Mouse (Mus musculus) CH12.LX (cell line): Measurements from ENCODE around the gene Nmd3. TPM values are rescaled to one million over a fixed set of nuclear protein-coding genes. Genes with fewer than 3 reads are reported as not detected.

ENCODE experiments used
- DNase-seq: peaks from one replicate; pipeline ENCODE4 v3.0.0-alpha.2; 2013; ENCODE audit errors: extremely low read depth
- H3K27ac ChIP-seq: 2 replicates; pipeline ENCODE4 v1.5.1; 2012; ENCODE audit warnings: low read depth, mild to moderate bottlenecking, control low read depth, moderate library complexity; ENCODE audit not compliant: insufficient read depth
- H3K27me3 ChIP-seq: replicated peaks from 2 replicates; pipeline ENCODE3; 2012; ENCODE audit warnings: inconsistent platforms
- H3K36me3 ChIP-seq, 2 experiments: replicated peaks in 1 of 2; 2 replicates each; pipeline versions ENCODE3 to v1.6.1; 2012; ENCODE audit warnings: inconsistent platforms in 1 of 2, low read length in 1 of 2, mild to moderate bottlenecking in 1 of 2, mixed read lengths in 1 of 2, moderate library complexity in 1 of 2; ENCODE audit not compliant: control insufficient read depth in 1 of 2, insufficient read depth in 1 of 2
- H3K4me1 ChIP-seq, 2 experiments: 2 replicates each; pipeline ENCODE4 v1.6.1; 2012; ENCODE audit warnings: inconsistent platforms in 1 of 2, moderate library complexity in 1 of 2; ENCODE audit not compliant: insufficient read depth in 2 of 2, control insufficient read depth in 1 of 2
- H3K4me2 ChIP-seq: 2 replicates; pipeline ENCODE4 v1.6.1; 2012; ENCODE audit warnings: low read depth, mild to moderate bottlenecking, control low read depth; ENCODE audit not compliant: poor library complexity, insufficient read depth, severe bottlenecking
- H3K4me3 ChIP-seq, 3 experiments: fragments of 150-350 bp in 1 of 3; sonication (generic) in 1 of 3; replicated peaks in 1 of 3; 2 replicates each; pipeline versions ENCODE3 to v1.5.1; 2011 to 2012; ENCODE audit warnings: low read depth in 2 of 3, low read length in 2 of 3, mild to moderate bottlenecking in 2 of 3, moderate library complexity in 2 of 3, control low read depth in 1 of 3, improper control_type of control experiment in 1 of 3, inconsistent platforms in 1 of 3, mixed read lengths in 1 of 3; ENCODE audit not compliant: poor library complexity in 1 of 3
- H3K79me2 ChIP-seq: replicated peaks from 2 replicates; pipeline ENCODE4 v1.6.1; 2012; ENCODE audit warnings: mild to moderate bottlenecking, moderate library complexity; ENCODE audit not compliant: control insufficient read depth, poor library complexity, insufficient read depth, severe bottlenecking; ENCODE audit errors: extremely low read depth
- H3K9ac ChIP-seq: 2 replicates; pipeline ENCODE4 v1.6.1; 2012; ENCODE audit warnings: low read depth, mild to moderate bottlenecking, control low read depth, moderate library complexity; ENCODE audit not compliant: insufficient read depth
- H3K9me3 ChIP-seq: replicated peaks from 2 replicates; pipeline ENCODE3; 2012; ENCODE audit warnings: low read length, inconsistent platforms, mixed read lengths
- CHD1 ChIP-seq: IDR thresholded peaks from 2 replicates; pipeline ENCODE4 v1.6.1; 2012; ENCODE audit warnings: low read depth, low read length, improper control_type of control experiment, inconsistent platforms
- CHD2 ChIP-seq: IDR thresholded peaks from 2 replicates; pipeline ENCODE4 v1.6.1; 2011; ENCODE audit warnings: low read length, improper control_type of control experiment
- E2F4 ChIP-seq: IDR thresholded peaks from 2 replicates; pipeline ENCODE4 v1.6.1; 2011; ENCODE audit warnings: low read depth, low read length, improper control_type of control experiment; ENCODE audit not compliant: insufficient replicate concordance
- ELF1 ChIP-seq: IDR thresholded peaks from 2 replicates; pipeline ENCODE4 v1.6.1; 2014; ENCODE audit warnings: low read depth, mild to moderate bottlenecking, inconsistent platforms, low read length, improper control_type of control experiment
- EP300 ChIP-seq: IDR thresholded peaks from 2 replicates; pipeline ENCODE4 v1.6.1; 2011; ENCODE audit warnings: low read length, improper control_type of control experiment
- ETS1 ChIP-seq: conservative IDR thresholded peaks from 2 replicates; pipeline ENCODE4 v1.6.1; 2012; ENCODE audit warnings: low read depth, mild to moderate bottlenecking, inconsistent platforms, low read length, improper control_type of control experiment, moderate library complexity
- GABPA ChIP-seq: IDR thresholded peaks from 2 replicates; pipeline ENCODE4 v1.6.1; 2012; ENCODE audit warnings: low read depth, low read length, improper control_type of control experiment, inconsistent platforms; ENCODE audit not compliant: insufficient replicate concordance
- HCFC1 ChIP-seq: IDR thresholded peaks from 2 replicates; pipeline ENCODE4 v1.6.1; 2012; ENCODE audit warnings: low read depth, mild to moderate bottlenecking, inconsistent platforms, low read length, improper control_type of control experiment
- IRF4 ChIP-seq: IDR thresholded peaks from 2 replicates; pipeline ENCODE4 v1.6.1; 2014; ENCODE audit warnings: low read depth, mild to moderate bottlenecking, inconsistent platforms, low read length, improper control_type of control experiment
- JUN ChIP-seq: IDR thresholded peaks from 2 replicates; pipeline ENCODE4 v1.6.1; 2011; ENCODE audit warnings: low read depth, mild to moderate bottlenecking, low read length, improper control_type of control experiment, moderate library complexity; ENCODE audit not compliant: insufficient read depth
- JUND ChIP-seq: conservative IDR thresholded peaks from 2 replicates; pipeline ENCODE4 v1.6.1; 2011; ENCODE audit warnings: low read depth, low read length, improper control_type of control experiment
- KAT2A ChIP-seq: IDR thresholded peaks from 2 replicates; pipeline ENCODE4 v1.6.1; 2012; ENCODE audit warnings: low read length, improper control_type of control experiment, inconsistent platforms; ENCODE audit not compliant: insufficient replicate concordance
- MAFK ChIP-seq: IDR thresholded peaks from 2 replicates; pipeline ENCODE4 v1.6.1; 2011; ENCODE audit warnings: low read length, improper control_type of control experiment; ENCODE audit not compliant: insufficient replicate concordance
- MAX ChIP-seq: IDR thresholded peaks from 2 replicates; pipeline ENCODE4 v1.6.1; 2011; ENCODE audit warnings: low read length, improper control_type of control experiment
- MEF2A ChIP-seq: IDR thresholded peaks from 2 replicates; pipeline ENCODE4 v1.6.1; 2014; ENCODE audit warnings: low read depth, mild to moderate bottlenecking, inconsistent platforms, low read length, improper control_type of control experiment, borderline replicate concordance
- MYC ChIP-seq: IDR thresholded peaks from 2 replicates; pipeline ENCODE4 v1.6.1; 2011; ENCODE audit warnings: low read depth, mild to moderate bottlenecking, improper control_type of control experiment, low read length
- PAX5 ChIP-seq: IDR thresholded peaks from 2 replicates; pipeline ENCODE4 v1.6.1; 2012; ENCODE audit warnings: low read length, inconsistent platforms, mixed read lengths
- POLR2A ChIP-seq: IDR thresholded peaks from 2 replicates; pipeline ENCODE4 v1.6.1; 2011; ENCODE audit warnings: low read depth, mild to moderate bottlenecking, improper control_type of control experiment, low read length
- POLR2AphosphoS2 ChIP-seq: IDR thresholded peaks from 2 replicates; pipeline ENCODE4 v1.6.1; 2011; ENCODE audit warnings: low read depth, low read length, improper control_type of control experiment
- RCOR1 ChIP-seq: conservative IDR thresholded peaks from 2 replicates; pipeline ENCODE4 v1.6.1; 2012; ENCODE audit warnings: low read depth, mild to moderate bottlenecking, inconsistent platforms, low read length, improper control_type of control experiment
- TBP ChIP-seq: conservative IDR thresholded peaks from 2 replicates; pipeline ENCODE4 v1.6.1; 2011; ENCODE audit warnings: low read depth, low read length, improper control_type of control experiment
- TCF12 ChIP-seq: IDR thresholded peaks from 2 replicates; pipeline ENCODE4 v1.6.1; 2014; ENCODE audit warnings: low read depth, mild to moderate bottlenecking, inconsistent platforms, low read length, improper control_type of control experiment
- UBTF ChIP-seq: IDR thresholded peaks from 2 replicates; pipeline ENCODE4 v1.6.1; 2012; ENCODE audit warnings: low read depth, mild to moderate bottlenecking, inconsistent platforms, low read length, improper control_type of control experiment, moderate library complexity
- ZC3H11A ChIP-seq: IDR thresholded peaks from 2 replicates; pipeline ENCODE4 v1.6.1; 2012; ENCODE audit warnings: low read depth, mild to moderate bottlenecking, inconsistent platforms, low read length, improper control_type of control experiment
- ZKSCAN1 ChIP-seq: IDR thresholded peaks from 2 replicates; pipeline ENCODE4 v1.6.1; 2012; ENCODE audit warnings: low read depth, inconsistent platforms, low read length, improper control_type of control experiment, borderline replicate concordance
- ZMIZ1 ChIP-seq: IDR thresholded peaks from 2 replicates; pipeline ENCODE4 v1.6.1; 2012; ENCODE audit warnings: low read depth, mild to moderate bottlenecking, inconsistent platforms, low read length, improper control_type of control experiment
- dilution Hi-C: fragments of 300-500 bp; cut with MboI; formaldehyde crosslinking; loops from 2 replicates; pipeline ENCODE4 v1.14.3; 2020; ENCODE audit warnings: low sequenced_read_pairs; ENCODE audit not compliant: extremely low pct_unique_long_range_greater_than_20kb, extremely low pct_ligation_motif_present
- in situ Hi-C: fragments of 300-500 bp; cut with MboI; formaldehyde crosslinking; loops from 3 replicates; pipeline ENCODE4 v1.14.3; 2019; ENCODE audit warnings: low sequenced_read_pairs, low pct_ligation_motif_present, low pct_unique_long_range_greater_than_20kb, mixed read lengths
- polyA plus RNA-seq: library from polyadenylated mRNA; unstranded; fragments of >175 nt; gene quantifications from 2 replicates; pipeline ENCODE4 v1.2.1, GENCODE M21; 2012; ENCODE audit warnings: low read depth; ENCODE audit not compliant: insufficient read length
- total RNA-seq, 2 experiments: library from RNA; depleted of rRNA; stranded (reverse); fragments of 300-350 nt in 1 of 2; fragments of >200 nt in 1 of 2; gene quantifications; 2 replicates each; pipeline ENCODE4 v1.2.3; 2012 to 2014

Nmd3 gene
- total and polyA plus RNA-seq, 3 experiments = 128 to 291 (median 154) TPM

DNA sequence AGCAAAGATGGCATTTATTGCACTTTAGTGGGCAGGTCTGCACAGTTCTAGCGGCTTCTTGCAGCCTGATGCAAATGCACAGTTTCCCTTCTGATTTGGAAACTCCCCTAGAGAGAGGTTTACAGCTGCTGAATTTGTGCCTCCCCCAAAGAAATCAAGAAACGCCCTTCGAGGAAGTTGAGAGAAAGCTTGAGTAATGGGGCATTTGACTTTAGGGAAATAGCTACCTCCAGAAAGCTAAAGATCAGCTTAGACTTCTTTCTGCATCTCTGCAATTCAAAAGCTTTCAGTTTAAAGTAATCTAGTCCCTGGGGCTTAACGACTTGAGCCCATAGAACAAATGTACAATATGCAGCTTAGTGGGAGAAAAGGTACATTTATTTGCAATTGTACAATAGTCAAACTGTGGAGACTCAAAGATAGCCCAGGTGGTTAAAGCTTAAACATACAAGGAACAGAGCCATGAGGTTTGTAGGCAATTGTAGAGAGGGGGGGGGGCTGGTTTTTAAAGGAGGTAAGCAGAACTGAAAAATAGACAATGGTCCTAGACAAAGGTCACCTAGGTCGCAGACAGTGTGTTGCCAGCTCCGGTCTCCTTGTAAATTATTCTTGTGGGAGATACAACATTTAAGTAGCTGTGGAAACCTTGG, 21.8 kb upstream of the Nmd3 start:
- Histone ChIP-seq H3K36me3 (no peaks in the 10 kb centered on the region), H3K4me1 (peaks cover 9 to 27% of the 10 kb centered on the region in 2 experiments; a peak in 3 of 4 replicates), H3K27me3 (no peaks in the 10 kb centered on the region), H3K9me3 (no peaks in the 10 kb centered on the region), H3K4me3 (peak overlapping the region in 1 of 3 experiments; percentile 27), H3K9ac (peak overlapping the region; percentile 56), H3K4me2 (peak overlapping the region; percentile 64), H3K27ac (peak overlapping the region; percentile 72), H3K79me2 (no peaks in the 10 kb centered on the region)
- dilution Hi-C loops = no loop called here
- peak; percentile 94 for DNase-seq
- TF ChIP-seq HCFC1 (no peak), ELF1 (peak; percentile 70; the same call in 1 of the 2 replicates), MAFK (no peak), JUN (no peak), IRF4 (no peak), PAX5 (no peak), ETS1 (peak; percentile 70), GABPA (no peak), MEF2A (0 out of 2 replicates have a peak, but pooled peaks have one; percentile 14), EP300 (peak; percentile 30; the same call in 1 of the 2 replicates), UBTF (no peak), CHD2 (no peak), KAT2A (no peak), ZMIZ1 (no peak), POLR2AphosphoS2 (no peak), MYC (no peak), E2F4 (no peak), POLR2A (peak; percentile 35; the same call in 1 of the 2 replicates), MAX (no peak), ZKSCAN1 (no peak), ZC3H11A (no peak), JUND (no peak), RCOR1 (no peak), TCF12 (no peak), TBP (peak; percentile 85), CHD1 (no peak)
- in situ Hi-C loops = loop anchor here (10.0 to 25.0 kb wide), 2 partner anchors 215 to 438 kb away; no protein-coding TSS in a partner anchor
